Mouse (Mus musculus) neural tube, embryonic 14.5 days (tissue): ENCODE measurements around the gene Catspere2. TPM values are rescaled to one million over a fixed set of nuclear protein-coding genes. Genes with fewer than 3 reads are reported as not detected.
A peak's percentile ranks its signal among the peaks of the same experiment; 100 is the strongest.
"Not testable (repeated sequence)": the region's sequence is repeated elsewhere in the genome, so short reads cannot be mapped to it uniquely, and the experiment has no call there.

Source experiments
- ATAC-seq: fragments of 200-750 bp; cut with Nextera tagmentation; 2 replicates; pipeline ENCODE4 v1.8.0; 2017; ENCODE audit warnings: low read depth, mild to moderate bottlenecking, moderate TSS enrichment, moderate library complexity
- H3K27ac ChIP-seq: fragments of 300-500 bp; sonication (generic); 2 replicates; pipeline ENCODE4 v1.5.1; 2014; ENCODE audit warnings: low read depth, mild to moderate bottlenecking, control low read depth, low read length, moderate library complexity, mixed read lengths
- H3K27me3 ChIP-seq: fragments of 300-500 bp; sonication (generic); 2 replicates; pipeline ENCODE4 v1.6.1; 2014; ENCODE audit warnings: low read length; ENCODE audit not compliant: control insufficient read depth, insufficient read depth
- H3K36me3 ChIP-seq: fragments of 300-500 bp; sonication (generic); 2 replicates; pipeline ENCODE4 v1.6.1; 2014; ENCODE audit warnings: low read length, mixed read lengths; ENCODE audit not compliant: control insufficient read depth, insufficient read depth
- H3K4me1 ChIP-seq: fragments of 300-500 bp; sonication (generic); 2 replicates; pipeline ENCODE4 v1.6.1; 2014; ENCODE audit warnings: low read length; ENCODE audit not compliant: control insufficient read depth, insufficient read depth
- H3K4me2 ChIP-seq: fragments of 300-500 bp; sonication (generic); 2 replicates; pipeline ENCODE4 v1.6.1; 2014; ENCODE audit warnings: mild to moderate bottlenecking, low read depth, low read length, control low read depth
- H3K4me3 ChIP-seq: fragments of 300-500 bp; sonication (generic); 2 replicates; pipeline ENCODE4 v1.5.1; 2014; ENCODE audit warnings: low read depth, low read length, control low read depth, mixed read lengths
- H3K9ac ChIP-seq: fragments of 300-500 bp; sonication (generic); replicated peaks from 2 replicates; pipeline ENCODE4 v1.6.1; 2014; ENCODE audit warnings: low read depth, mild to moderate bottlenecking, control low read depth, low read length, mixed read lengths
- H3K9me3 ChIP-seq: fragments of 300-500 bp; sonication (generic); 2 replicates; pipeline ENCODE4 v1.6.1; 2016; ENCODE audit warnings: low read length; ENCODE audit not compliant: control insufficient read depth
- WGBS: fragments of 180-500 bp; shearing (Covaris S2); extraction: QIAGEN DNeasy Blood & Tissue Kit; methylation state at CpG from one replicate; pipeline ENCODE4 v1.1.7; 2014; 5-methylcytosine and 5-hydroxymethylcytosine counted together
- polyA plus RNA-seq: library from polyadenylated mRNA; unstranded; fragments of >200 nt; fragmentation: Nextera tagmentation; extraction: Ambion mirVana; gene quantifications from 2 replicates; pipeline ENCODE4 v1.2.1, GENCODE M21; 2014

The Catspere2 gene
- polyA plus RNA-seq, 1 experiment from 2014 or later = 0.44 TPM

GRCm38 (mm10) chr1:178122236-178122635, 139.0 kb downstream of the Catspere2 start:
- H3K27ac ChIP-seq, ATAC-seq, H3K4me3 ChIP-seq, H3K9me3 ChIP-seq, H3K9ac ChIP-seq, H3K27me3 ChIP-seq, H3K4me2 ChIP-seq, H3K4me1 ChIP-seq, H3K36me3 ChIP-seq: not testable (repeated sequence)
- WGBS = 77% methylated on average over 2 of the region's 2 CpGs

GRCm38 (mm10) chr1:178134288-178134687, 151.1 kb downstream of the Catspere2 start:
- no peak for ATAC-seq
- Histone ChIP-seq H3K27me3 (no peaks in the 10 kb centered on the region), H3K4me3 (no peak overlapping the region), H3K36me3 (no peaks in the 10 kb centered on the region), H3K4me1 (no peaks in the 10 kb centered on the region), H3K9me3 (no peaks in the 10 kb centered on the region), H3K9ac (no peak overlapping the region), H3K27ac (no peak overlapping the region), H3K4me2 (no peak overlapping the region)
- WGBS = 93% methylated on average over 12 of the region's 12 CpGs

- H3K4me1 ChIP-seq, H3K9me3 ChIP-seq, H3K27ac ChIP-seq, H3K9ac ChIP-seq, H3K27me3 ChIP-seq, H3K36me3 ChIP-seq, H3K4me3 ChIP-seq, H3K4me2 ChIP-seq: not testable (repeated sequence)
- WGBS = 0% methylated on average over 1 of the region's 2 CpGs
- peak; percentile 28; the same call in 1 of the 2 replicates for ATAC-seq
These were observed 163.3 kb downstream of the Catspere2 start for GRCm38 (mm10) chr1:178146513-178146912.

GRCm38 (mm10) chr1:178146915-178147314, 163.7 kb downstream of the Catspere2 start:
- not testable (repeated sequence) for ATAC-seq, H3K4me3 ChIP-seq, H3K27ac ChIP-seq, H3K27me3 ChIP-seq, H3K9me3 ChIP-seq, H3K9ac ChIP-seq, H3K4me1 ChIP-seq, H3K36me3 ChIP-seq, H3K4me2 ChIP-seq
- 36% methylated on average over 4 of the region's 4 CpGs for WGBS

- Histone ChIP-seq H3K27me3 (no peaks in the 10 kb centered on the region), H3K9ac (no peak overlapping the region), H3K9me3 (no peaks in the 10 kb centered on the region), H3K4me3 (no peak overlapping the region), H3K4me2 (no peak overlapping the region), H3K27ac (no peak overlapping the region), H3K4me1 (no peaks in the 10 kb centered on the region), H3K36me3 (no peaks in the 10 kb centered on the region)
- no peak for ATAC-seq
- WGBS = 89% methylated on average over 2 of the region's 2 CpGs
These were observed 199.0 kb downstream of the Catspere2 start for GRCm38 (mm10) chr1:178182251-178182650.

GRCm38 (mm10) chr1:178185591-178185990, 202.4 kb downstream of the Catspere2 start:
- Histone ChIP-seq H3K4me2 (no peak overlapping the region), H3K9me3 (no peaks in the 10 kb centered on the region), H3K4me3 (no peak overlapping the region), H3K27ac (no peak overlapping the region), H3K9ac (no peak overlapping the region), H3K4me1 (peaks cover 6% of the 10 kb centered on the region; the same call in 1 of the 2 replicates), H3K27me3 (no peaks in the 10 kb centered on the region), H3K36me3 (no peaks in the 10 kb centered on the region)
- ATAC-seq = no peak

- H3K27me3 ChIP-seq, H3K36me3 ChIP-seq, H3K4me1 ChIP-seq, H3K9me3 ChIP-seq: not testable (repeated sequence)
- peak within 1 kb of the TSS; percentile 26; the same call in 1 of the 2 replicates for H3K9ac ChIP-seq
- H3K4me2 ChIP-seq = peak within 1 kb of the TSS; percentile 73
- peak; percentile 99 for ATAC-seq
- H3K27ac ChIP-seq = peak within 1 kb of the TSS; percentile 58; the same call in 1 of the 2 replicates
- peak within 1 kb of the TSS; percentile 52 for H3K4me3 ChIP-seq
- under 1% methylated on average over 35 of the region's 37 CpGs for whole genome bisulfite sequencing
These were observed 204.1 kb downstream of the Catspere2 start, which contains the start of gene Desi2 for GRCm38 (mm10) chr1:178187216-178187791. Gene Desi2, plus strand, starts transcription at chr1:178187417.

GRCm38 (mm10) chr1:178187810-178188209, 204.6 kb downstream of the Catspere2 start:
- not testable (repeated sequence) for H3K36me3 ChIP-seq, H3K4me1 ChIP-seq, H3K4me2 ChIP-seq, H3K9me3 ChIP-seq, H3K27me3 ChIP-seq
- H3K27ac ChIP-seq = peak overlapping the region; percentile 58; the same call in 1 of the 2 replicates
- peak overlapping the region; percentile 26; the same call in 1 of the 2 replicates for H3K9ac ChIP-seq
- H3K4me3 ChIP-seq = peak overlapping the region; percentile 52
- peak; percentile 70 for ATAC-seq
- 0% methylated on average over 19 of the region's 38 CpGs for WGBS

GRCm38 (mm10) chr1:178188386-178188785, 205.2 kb downstream of the Catspere2 start:
- Histone ChIP-seq H3K4me3 (peak overlapping the region; percentile 34), H3K36me3 (no peaks in the 10 kb centered on the region), H3K4me1 (peaks cover 6% of the 10 kb centered on the region; the same call in 1 of the 2 replicates), H3K9me3 (no peaks in the 10 kb centered on the region), H3K27ac (no peak overlapping the region), H3K9ac (no peak overlapping the region), H3K4me2 (peak overlapping the region; percentile 73), H3K27me3 (no peaks in the 10 kb centered on the region)
- 9% methylated on average over 12 of the region's 13 CpGs for WGBS
- ATAC-seq = no peak
